ENCODE assay signal across 8 mouse cellular contexts in genomic region chr1:33721020-33721419, GRCm38 (mm10). TPM values are rescaled to one million over a fixed set of nuclear protein-coding genes. Genes with fewer than 3 reads are reported as not detected.
DNase-seq lines count a peak whose midpoint lies in the region; ATAC-seq and TF ChIP-seq lines count a peak whose summit lies in the region.
"Had no signal": no experiment of that assay in that cellular context is flagged by ENCODE, and none has a peak within 500 bp of the region (broad histone marks: within the 10 kb centered on the region; RNA-seq: fewer than 3 reads in every experiment).

No protein-coding gene starts in this region.

- no peaks in the 10 kb centered on the region for H3K4me1 ChIP-seq in lung, postnatal 0 days (ENCODE audit: insufficient read depth, low read depth, low read length)
- H3K4me1 ChIP-seq in forebrain, embryonic 11.5 days (replicated peaks; ENCODE audit: control insufficient read depth, insufficient read depth, low read length) = 0 out of 2 replicates have a peak, but pooled peaks cover 2% of the 10 kb centered on the region
- H3K4me1 ChIP-seq in limb, embryonic 13.5 days = peaks cover 10% of the 10 kb centered on the region
- no peaks in the 10 kb centered on the region for H3K4me1 ChIP-seq in stomach, embryonic 16.5 days (ENCODE audit: control insufficient read depth, insufficient read depth, low read length)

- H3K4me3 ChIP-seq in lung, postnatal 0 days (ENCODE audit: low read depth, low read length) = no peak overlapping the region
- peak overlapping the region; percentile 81 for H3K4me3 ChIP-seq in forebrain, embryonic 11.5 days (ENCODE audit: low read depth, low read length)
- peak overlapping the region; percentile 84 for H3K4me3 ChIP-seq in limb, embryonic 13.5 days
- 0 out of 2 replicates have a peak overlapping the region, but pooled peaks have one; percentile 6 for H3K4me3 ChIP-seq in stomach, embryonic 16.5 days (replicated peaks; ENCODE audit: low read length)

- H3K9ac ChIP-seq in lung, postnatal 0 days (replicated peaks; ENCODE audit: low read depth) = no peak overlapping the region
- peak overlapping the region; percentile 32 for H3K9ac ChIP-seq in forebrain, embryonic 11.5 days (ENCODE audit: low read length)
- H3K9ac ChIP-seq in limb, embryonic 13.5 days = peak overlapping the region; percentile 53; the same call in 1 of the 2 replicates
- no peak overlapping the region for H3K9ac ChIP-seq in stomach, embryonic 16.5 days (ENCODE audit: low read length)

- no peaks in the 10 kb centered on the region for H3K27me3 ChIP-seq in lung, postnatal 0 days (replicated peaks; ENCODE audit: insufficient read depth, low read length)
- no peaks in the 10 kb centered on the region for H3K27me3 ChIP-seq in forebrain, embryonic 11.5 days (ENCODE audit: control insufficient read depth, insufficient read depth, low read length)
- H3K27me3 ChIP-seq in limb, embryonic 13.5 days = no peaks in the 10 kb centered on the region
- H3K27me3 ChIP-seq in stomach, embryonic 16.5 days (ENCODE audit: control insufficient read depth, insufficient read depth, low read length) = no peaks in the 10 kb centered on the region

- no peak for TF ChIP-seq CTCF in lung, postnatal 0 days (IDR thresholded peaks at IDR 0.05)

- no peaks in the 10 kb centered on the region for H3K9me3 ChIP-seq in lung, postnatal 0 days (ENCODE audit: low read length)
- H3K9me3 ChIP-seq in forebrain, embryonic 11.5 days (ENCODE audit: control insufficient read depth, low read length) = no peaks in the 10 kb centered on the region
- no peaks in the 10 kb centered on the region for H3K9me3 ChIP-seq in limb, embryonic 13.5 days
- no peaks in the 10 kb centered on the region for H3K9me3 ChIP-seq in stomach, embryonic 16.5 days (replicated peaks; ENCODE audit: control insufficient read depth, low read length)

- TF ChIP-seq EP300 in lung, postnatal 0 days (IDR thresholded peaks at IDR 0.05) = no peak

- H3K4me2 ChIP-seq in lung, postnatal 0 days (replicated peaks; ENCODE audit: low read depth, low read length) = peak overlapping the region; percentile 91; the same call in 1 of the 2 replicates
- peak overlapping the region; percentile 41; the same call in 1 of the 2 replicates for H3K4me2 ChIP-seq in forebrain, embryonic 11.5 days (ENCODE audit: low read depth, low read length, severe bottlenecking)
- H3K4me2 ChIP-seq in limb, embryonic 13.5 days (replicated peaks) = peak overlapping the region; percentile 68
- H3K4me2 ChIP-seq in stomach, embryonic 16.5 days (ENCODE audit: low read depth, low read length) = peak overlapping the region; percentile 65

- H3K36me3 ChIP-seq in lung, postnatal 0 days (ENCODE audit: insufficient read depth, low read length) = 0 out of 2 replicates have a peak, but pooled peaks cover 8% of the 10 kb centered on the region
- H3K36me3 ChIP-seq in forebrain, embryonic 11.5 days (ENCODE audit: control insufficient read depth, insufficient read depth, low read length) = peaks cover 2% of the 10 kb centered on the region; the same call in 1 of the 2 replicates
- peaks cover 44% of the 10 kb centered on the region for H3K36me3 ChIP-seq in limb, embryonic 13.5 days
- peaks cover 13% of the 10 kb centered on the region; the same call in 1 of the 2 replicates for H3K36me3 ChIP-seq in stomach, embryonic 16.5 days (ENCODE audit: control insufficient read depth, insufficient read depth, low read length)

- DNase-seq in lung, postnatal 0 days (ENCODE audit: low spot score) = no peak
- no peak for DNase-seq in lung, postnatal 14 days
- no peak for DNase-seq in forebrain, embryonic 11.5 days (ENCODE audit: low spot score)
- no peak for DNase-seq in natural killer cell, adult 2 months (ENCODE audit: low spot score in 2 of 2)
- DNase-seq in cerebellum, adult 11 months = no peak
- DNase-seq: adrenal gland, postnatal 36 days had no signal

- H3K27ac ChIP-seq in lung, postnatal 0 days (ENCODE audit: low read length) = no peak overlapping the region
- no peak overlapping the region for H3K27ac ChIP-seq in forebrain, embryonic 11.5 days (ENCODE audit: low read depth, low read length)
- no peak overlapping the region for H3K27ac ChIP-seq in limb, embryonic 13.5 days
- no peak overlapping the region for H3K27ac ChIP-seq in stomach, embryonic 16.5 days (ENCODE audit: low read length)

- 76% methylated on average over 7 of the region's 7 CpGs for WGBS in lung, postnatal 0 days
- 84% methylated on average over 7 of the region's 7 CpGs for WGBS in forebrain, embryonic 11.5 days
- 81% methylated on average over 7 of the region's 7 CpGs for WGBS in limb, embryonic 13.5 days
- WGBS in stomach, embryonic 16.5 days = 82% methylated on average over 7 of the region's 7 CpGs

- no peak for ATAC-seq in lung, postnatal 0 days
- no peak for ATAC-seq in forebrain, embryonic 11.5 days (replicated peaks; ENCODE audit: low FRiP score)
- ATAC-seq in limb, embryonic 13.5 days (ENCODE audit: low FRiP score, low read depth) = no peak
- ATAC-seq in stomach, embryonic 16.5 days (ENCODE audit: insufficient read depth, low FRiP score) = no peak

RNA-seq across cellular contexts. Expression of gene Rab23, which starts 1.3 kb away (rescaled TPM):
- 13.1 and 14.2 TPM in 2 replicates for polyA plus RNA-seq in lung, postnatal 0 days (2015; fragmentation: Nextera tagmentation; extraction: Ambion mirVana)
- polyA plus RNA-seq in forebrain, embryonic 11.5 days (2014; fragmentation: Nextera tagmentation; extraction: Ambion mirVana) = 27.4 and 30.2 TPM in 2 replicates
- 37.8 and 39.4 TPM in 2 replicates for polyA plus RNA-seq in limb, embryonic 13.5 days (2015; fragmentation: Nextera tagmentation; extraction: Ambion mirVana)
- 26.2 and 26.4 TPM in 2 replicates for polyA plus RNA-seq in stomach, embryonic 16.5 days (2015; fragmentation: Nextera tagmentation; extraction: Ambion mirVana)

RNA-seq across cellular contexts. Expression of gene Bag2, which starts 36.6 kb away (rescaled TPM):
- 16.3 and 17.4 TPM in 2 replicates for polyA plus RNA-seq in lung, postnatal 0 days (2015; fragmentation: Nextera tagmentation; extraction: Ambion mirVana)
- polyA plus RNA-seq in forebrain, embryonic 11.5 days (2014; fragmentation: Nextera tagmentation; extraction: Ambion mirVana) = 33.9 and 34.0 TPM in 2 replicates
- 48.1 and 52.3 TPM in 2 replicates for polyA plus RNA-seq in limb, embryonic 13.5 days (2015; fragmentation: Nextera tagmentation; extraction: Ambion mirVana)
- 82.4 and 88.2 TPM in 2 replicates for polyA plus RNA-seq in stomach, embryonic 16.5 days (2015; fragmentation: Nextera tagmentation; extraction: Ambion mirVana)

RNA-seq across cellular contexts. Expression of gene Prim2, which starts 51.4 kb away (rescaled TPM):
- polyA plus RNA-seq in lung, postnatal 0 days (2015; fragmentation: Nextera tagmentation; extraction: Ambion mirVana) = 7.1 and 7.6 TPM in 2 replicates
- 58.4 and 58.8 TPM in 2 replicates for polyA plus RNA-seq in forebrain, embryonic 11.5 days (2014; fragmentation: Nextera tagmentation; extraction: Ambion mirVana)
- polyA plus RNA-seq in limb, embryonic 13.5 days (2015; fragmentation: Nextera tagmentation; extraction: Ambion mirVana) = 37.3 and 40.2 TPM in 2 replicates
- polyA plus RNA-seq in stomach, embryonic 16.5 days (2015; fragmentation: Nextera tagmentation; extraction: Ambion mirVana) = 28.5 and 30.5 TPM in 2 replicates

Comparison
In these comparisons a context has a peak if more than half of its experiments do, and no peak if none do; other contexts are left out.
1. H3K4me2 ChIP-seq: peak in every context shown above with its lines; median percentile 91 in lung, postnatal 0 days; 68 in limb, embryonic 13.5 days; 65 in stomach, embryonic 16.5 days; 41 in forebrain, embryonic 11.5 days.
2. H3K9ac ChIP-seq: peak in forebrain, embryonic 11.5 days (single experiment) and limb, embryonic 13.5 days (single experiment); none in lung, postnatal 0 days (single experiment) and stomach, embryonic 16.5 days (single experiment).